Mouse (Mus musculus) neural tube, embryonic 13.5 days (tissue): ENCODE measurements around the gene Gal3st2b. TPM values are rescaled to one million over a fixed set of nuclear protein-coding genes. Genes with fewer than 3 reads are reported as not detected.
"Not testable (repeated sequence)": the region's sequence is repeated elsewhere in the genome, so short reads cannot be mapped to it uniquely, and the experiment has no call there.

Source experiments
- ATAC-seq: fragments of 200-750 bp; cut with Nextera tagmentation; 2 replicates; pipeline ENCODE4 v1.8.0; 2017; ENCODE audit warnings: low read depth, mild to moderate bottlenecking, moderate TSS enrichment, moderate library complexity
- H3K27ac ChIP-seq: fragments of 300-500 bp; sonication (generic); replicated peaks from 2 replicates; pipeline ENCODE4 v1.5.1; 2015; ENCODE audit warnings: moderate library complexity, mild to moderate bottlenecking, inconsistent platforms
- H3K27me3 ChIP-seq: fragments of 300-500 bp; sonication (generic); 2 replicates; pipeline ENCODE4 v1.6.1; 2015; ENCODE audit warnings: mild to moderate bottlenecking, inconsistent platforms
- H3K36me3 ChIP-seq: fragments of 300-500 bp; sonication (generic); 2 replicates; pipeline ENCODE4 v1.6.1; 2015; ENCODE audit warnings: mild to moderate bottlenecking, inconsistent platforms
- H3K4me1 ChIP-seq: fragments of 300-500 bp; sonication (generic); replicated peaks from 2 replicates; pipeline ENCODE4 v1.6.1; 2015; ENCODE audit warnings: inconsistent platforms
- H3K4me2 ChIP-seq: fragments of 300-500 bp; sonication (generic); 2 replicates; pipeline ENCODE4 v1.6.1; 2015; ENCODE audit warnings: inconsistent platforms, mild to moderate bottlenecking, moderate library complexity
- H3K4me3 ChIP-seq: fragments of 300-500 bp; sonication (generic); 2 replicates; pipeline ENCODE4 v1.5.1; 2015; ENCODE audit warnings: mild to moderate bottlenecking, inconsistent platforms
- H3K9ac ChIP-seq: fragments of 300-500 bp; sonication (generic); 2 replicates; pipeline ENCODE4 v1.6.1; 2015; ENCODE audit warnings: moderate library complexity, mild to moderate bottlenecking, inconsistent platforms
- H3K9me3 ChIP-seq: fragments of 300-500 bp; sonication (generic); 2 replicates; pipeline ENCODE4 v1.6.1; 2016; ENCODE audit warnings: inconsistent platforms
- WGBS: fragments of 180-500 bp; shearing (Covaris S2); methylation state at CpG from one replicate; pipeline ENCODE4 v1.1.7; 2015; 5-methylcytosine and 5-hydroxymethylcytosine counted together
- polyA plus RNA-seq: library from polyadenylated mRNA; unstranded; fragments of >200 nt; fragmentation: Nextera tagmentation; extraction: Ambion mirVana; gene quantifications from 2 replicates; pipeline ENCODE4 v1.2.1, GENCODE M21; 2015

Gal3st2b gene
- polyA plus RNA-seq, 1 experiment from 2014 or later: not detected

GRCm38 (mm10) chr1:93990209-93990608 lies 72.1 kb downstream of the Gal3st2b start, which contains the start of gene Gal3st2c:
Gene Gal3st2c (plus strand): TSS chr1:93990509.
- WGBS: 89% methylated on average over 7 of the region's 8 CpGs
- H3K27me3 ChIP-seq, H3K9ac ChIP-seq, H3K36me3 ChIP-seq, H3K9me3 ChIP-seq, H3K4me2 ChIP-seq, H3K4me3 ChIP-seq, H3K4me1 ChIP-seq, ATAC-seq, H3K27ac ChIP-seq: not testable (repeated sequence)

GRCm38 (mm10) chr1:93991068-93991467 lies 73.0 kb downstream of the Gal3st2b start:
- not testable (repeated sequence) for H3K9ac ChIP-seq, H3K27me3 ChIP-seq, ATAC-seq, H3K9me3 ChIP-seq, H3K36me3 ChIP-seq, H3K4me3 ChIP-seq, H3K27ac ChIP-seq, H3K4me1 ChIP-seq, H3K4me2 ChIP-seq
- WGBS: 82% methylated on average over 2 of the region's 2 CpGs

- H3K36me3 ChIP-seq, H3K27ac ChIP-seq, H3K9ac ChIP-seq, H3K4me3 ChIP-seq, H3K4me2 ChIP-seq, ATAC-seq, H3K4me1 ChIP-seq, H3K27me3 ChIP-seq, H3K9me3 ChIP-seq: not testable (repeated sequence)
- WGBS: 95% methylated on average over 3 of the region's 3 CpGs
These were observed 73.4 kb downstream of the Gal3st2b start for GRCm38 (mm10) chr1:93991491-93991890.

Other genes with a start within 250 kb of the Gal3st2b start
- gene Bok, start 232.7 kb upstream of the Gal3st2b start, polyA plus RNA-seq: 58.2 and 62.0 TPM in 2 replicates
- 102 and 104 TPM in 2 replicates for gene Atg4b, start 166.8 kb upstream of the Gal3st2b start, polyA plus RNA-seq
- gene Thap4, start 163.4 kb upstream of the Gal3st2b start, polyA plus RNA-seq: 38.2 and 40.7 TPM in 2 replicates
- 155 and 158 TPM in 2 replicates for gene Dtymk, start 116.4 kb upstream of the Gal3st2b start, polyA plus RNA-seq
- 9.0 and 9.7 TPM in 2 replicates for gene Ing5, start 114.3 kb upstream of the Gal3st2b start, polyA plus RNA-seq
- gene D2hgdh, start 93.4 kb upstream of the Gal3st2b start, polyA plus RNA-seq: 18.4 and 18.9 TPM in 2 replicates
- gene Gal3st2, start 57.0 kb upstream of the Gal3st2b start, polyA plus RNA-seq: not detected in 2 replicates
- not detected in 2 replicates for gene Gal3st2c, start 72.2 kb downstream of the Gal3st2b start, polyA plus RNA-seq
- not detected in 2 replicates for gene Neu4, start 102.1 kb downstream of the Gal3st2b start, polyA plus RNA-seq
- 0.17 TPM in 1 of 2 replicates, not detected in the other for gene Pdcd1, start 134.2 kb downstream of the Gal3st2b start, polyA plus RNA-seq